Mouse (Mus musculus) ES-Bruce4 (cell line): ENCODE data around the gene Fblim1.

Experiments used
- EP300 ChIP-seq: IDR thresholded peaks from 2 replicates; pipeline ENCODE4 v1.6.1; 2011; ENCODE audit warnings: low read depth, low read length; ENCODE audit not compliant: insufficient read depth
- POLR2A ChIP-seq: IDR thresholded peaks from one replicate; pipeline ENCODE4 v1.8.1; 2011; ENCODE audit warnings: low read length; ENCODE audit not compliant: insufficient read depth

GRCm38 (mm10) chr4:141566187-141566586, 39.7 kb downstream of the Fblim1 start:
- TF ChIP-seq EP300, result peak; percentile 77
- peak; percentile 14 for TF ChIP-seq POLR2A
